In the genomic region with DNA sequence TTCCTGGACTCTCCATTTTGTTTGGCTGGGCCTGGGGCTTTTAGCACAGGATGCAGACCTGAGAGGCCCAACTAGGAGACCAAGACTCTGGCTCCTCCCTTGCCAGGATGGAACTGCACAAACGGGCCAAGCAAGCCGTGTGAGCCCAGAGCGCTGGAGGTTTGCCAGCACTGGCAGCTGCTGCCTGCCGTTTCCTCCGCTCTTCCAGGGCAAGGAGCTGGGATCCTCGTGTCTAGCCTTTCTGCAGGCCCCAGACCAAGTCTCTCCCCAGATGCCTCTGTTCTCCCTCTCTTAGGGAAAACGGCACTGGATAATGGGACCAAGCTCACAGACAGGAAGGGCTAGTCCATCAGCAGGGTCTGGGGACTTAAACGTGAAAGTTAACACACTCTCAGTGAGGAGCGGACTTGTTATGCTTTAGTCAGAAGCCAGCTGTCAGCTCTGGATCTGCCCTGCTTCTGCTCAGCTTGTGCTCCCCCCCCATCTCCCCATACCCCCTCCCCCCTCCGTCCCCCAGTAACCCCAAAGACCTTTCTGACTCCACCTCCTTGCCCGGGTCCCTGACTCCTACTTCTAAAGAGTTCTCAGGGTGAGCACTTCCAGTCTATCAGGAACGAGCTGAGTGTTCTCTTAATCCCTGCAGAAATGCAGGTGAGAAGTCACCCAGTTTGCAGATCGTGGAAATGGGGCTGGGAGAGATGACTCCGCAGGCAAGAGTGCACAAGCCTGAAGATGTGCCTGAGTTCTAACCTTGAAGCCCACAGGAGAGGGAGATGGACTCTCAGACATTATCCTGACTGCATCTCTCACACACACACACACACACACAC, we compare ENCODE assay signal across 8 mouse cellular contexts. TPM values are rescaled to one million over a fixed set of nuclear protein-coding genes. Genes with fewer than 3 reads are reported as not detected.
DNase-seq lines count a peak whose midpoint lies in the region; ATAC-seq and TF ChIP-seq lines count a peak whose summit lies in the region.

No protein-coding gene starts in this region.

- peak; percentile 62 for DNase-seq in 3T3-L1 (ENCODE audit: low read depth, low spot score)
- DNase-seq in adrenal gland, postnatal 25 days: peak; percentile 83
- DNase-seq in forebrain, embryonic 11.5 days (ENCODE audit: low spot score): no peak
- DNase-seq in liver, adult 2 months (ENCODE audit: extremely low read depth, low read depth, low spot score): peak; percentile 54
- DNase-seq in urinary bladder, postnatal 14 days (ENCODE audit: low spot score): peak; percentile 91

- WGBS in forebrain, embryonic 11.5 days: 27% methylated on average over 14 of the region's 14 CpGs
- WGBS in heart, embryonic 14.5 days: 10% methylated on average over 14 of the region's 14 CpGs
- 16% methylated on average over 14 of the region's 14 CpGs for WGBS in kidney, embryonic 16.5 days
- 28% methylated on average over 14 of the region's 14 CpGs for WGBS in liver, adult 2 months
- 22% methylated on average over 14 of the region's 14 CpGs for WGBS in neural tube, embryonic 15.5 days

- no peak for TF ChIP-seq POLR2A in liver, adult 2 months (IDR thresholded peaks at IDR 0.05; ENCODE audit: extremely low read depth, insufficient read depth, low read length)

- no peaks in the 10 kb centered on the region for H3K27me3 ChIP-seq in forebrain, embryonic 11.5 days (ENCODE audit: control insufficient read depth, insufficient read depth, low read length)
- no peaks in the 10 kb centered on the region for H3K27me3 ChIP-seq in heart, embryonic 14.5 days (ENCODE audit: control insufficient read depth, insufficient read depth, low read length)
- H3K27me3 ChIP-seq in kidney, embryonic 16.5 days (ENCODE audit: insufficient read depth, low read length): no peaks in the 10 kb centered on the region
- H3K27me3 ChIP-seq in liver, adult 2 months (ENCODE audit: control insufficient read depth, insufficient read depth, low read length): no peaks in the 10 kb centered on the region
- no peaks in the 10 kb centered on the region for H3K27me3 ChIP-seq in neural tube, embryonic 15.5 days (replicated peaks)

- peak overlapping the region; percentile 14 for H3K9ac ChIP-seq in forebrain, embryonic 11.5 days (ENCODE audit: low read length)
- H3K9ac ChIP-seq in heart, embryonic 14.5 days (ENCODE audit: low read length): peak overlapping the region; percentile 56
- peak overlapping the region; percentile 30 for H3K9ac ChIP-seq in kidney, embryonic 16.5 days (replicated peaks; ENCODE audit: low read length)
- H3K9ac ChIP-seq in liver, adult 2 months (ENCODE audit: low read depth, low read length): 0 out of 2 replicates have a peak overlapping the region, but pooled peaks have one; percentile 0
- H3K9ac ChIP-seq in neural tube, embryonic 15.5 days (replicated peaks): no peak overlapping the region

- TF ChIP-seq CTCF in liver, adult 2 months (IDR thresholded peaks at IDR 0.05; ENCODE audit: low read depth, low read length): 0 out of 2 replicates have a peak, but pooled peaks have one; percentile 2

- H3K36me3 ChIP-seq in forebrain, embryonic 11.5 days (ENCODE audit: control insufficient read depth, insufficient read depth, low read length): no peaks in the 10 kb centered on the region
- H3K36me3 ChIP-seq in heart, embryonic 14.5 days (ENCODE audit: control insufficient read depth, insufficient read depth, low read length): no peaks in the 10 kb centered on the region
- no peaks in the 10 kb centered on the region for H3K36me3 ChIP-seq in kidney, embryonic 16.5 days (ENCODE audit: insufficient read depth, low read length)
- H3K36me3 ChIP-seq in liver, adult 2 months (ENCODE audit: control insufficient read depth, insufficient read depth, low read length): no peaks in the 10 kb centered on the region
- H3K36me3 ChIP-seq in neural tube, embryonic 15.5 days: no peaks in the 10 kb centered on the region

- no peaks in the 10 kb centered on the region for H3K79me2 ChIP-seq in liver, adult 2 months (ENCODE audit: control insufficient read depth, insufficient read depth, low read length)

- H3K4me1 ChIP-seq in forebrain, embryonic 11.5 days (replicated peaks; ENCODE audit: control insufficient read depth, insufficient read depth, low read length): peaks cover 15% of the 10 kb centered on the region
- H3K4me1 ChIP-seq in heart, embryonic 14.5 days (ENCODE audit: control insufficient read depth in 2 of 2, insufficient read depth in 2 of 2, low read length in 2 of 2): peaks cover 25 to 34% of the 10 kb centered on the region in 2 experiments
- H3K4me1 ChIP-seq in kidney, embryonic 16.5 days (ENCODE audit: insufficient read depth, low read length): peaks cover 36% of the 10 kb centered on the region
- peaks cover 5% of the 10 kb centered on the region; the same call in 1 of the 2 replicates for H3K4me1 ChIP-seq in liver, adult 2 months (ENCODE audit: control insufficient read depth, insufficient read depth, low read length)
- peaks cover 29% of the 10 kb centered on the region for H3K4me1 ChIP-seq in neural tube, embryonic 15.5 days

- H3K4me2 ChIP-seq in forebrain, embryonic 11.5 days (ENCODE audit: low read depth, low read length, severe bottlenecking): no peak overlapping the region
- H3K4me2 ChIP-seq in heart, embryonic 14.5 days (ENCODE audit: low read length): peak overlapping the region; percentile 39
- 0 out of 2 replicates have a peak overlapping the region, but pooled peaks have one; percentile 0 for H3K4me2 ChIP-seq in kidney, embryonic 16.5 days (replicated peaks; ENCODE audit: low read depth, low read length)
- H3K4me2 ChIP-seq in neural tube, embryonic 15.5 days: 0 out of 2 replicates have a peak overlapping the region, but pooled peaks have one; percentile 20

- no peak overlapping the region for H3K27ac ChIP-seq in forebrain, embryonic 11.5 days (ENCODE audit: low read depth, low read length)
- peak overlapping the region; percentile 91 to 92 for H3K27ac ChIP-seq in heart, embryonic 14.5 days (replicated peaks in 1 of 2; ENCODE audit: control insufficient read depth in 1 of 2, insufficient read depth in 1 of 2, low read depth in 2 of 2, low read length in 2 of 2)
- H3K27ac ChIP-seq in kidney, embryonic 16.5 days (ENCODE audit: low read length): peak overlapping the region; percentile 96
- peak overlapping the region; percentile 65 for H3K27ac ChIP-seq in liver, adult 2 months (replicated peaks; ENCODE audit: insufficient read depth, low read depth, low read length)
- peak overlapping the region; percentile 67 for H3K27ac ChIP-seq in neural tube, embryonic 15.5 days (replicated peaks)

- no peak overlapping the region for H3K4me3 ChIP-seq in forebrain, embryonic 11.5 days (ENCODE audit: low read depth, low read length)
- H3K4me3 ChIP-seq in heart, embryonic 14.5 days (ENCODE audit: control insufficient read depth in 1 of 2, insufficient read depth in 1 of 2, low read depth in 1 of 2, low read length in 2 of 2): no peak overlapping the region
- H3K4me3 ChIP-seq in kidney, embryonic 16.5 days (ENCODE audit: low read length): no peak overlapping the region
- no peak overlapping the region for H3K4me3 ChIP-seq in liver, adult 2 months (ENCODE audit: insufficient read depth, low read depth, low read length)
- no peak overlapping the region for H3K4me3 ChIP-seq in neural tube, embryonic 15.5 days (replicated peaks)

- no peaks in the 10 kb centered on the region for H3K9me3 ChIP-seq in forebrain, embryonic 11.5 days (ENCODE audit: control insufficient read depth, low read length)
- no peaks in the 10 kb centered on the region for H3K9me3 ChIP-seq in heart, embryonic 14.5 days (ENCODE audit: control insufficient read depth, low read length)
- H3K9me3 ChIP-seq in kidney, embryonic 16.5 days (ENCODE audit: low read length): no peaks in the 10 kb centered on the region
- H3K9me3 ChIP-seq in neural tube, embryonic 15.5 days (replicated peaks): no peaks in the 10 kb centered on the region

- ATAC-seq in forebrain, embryonic 11.5 days (replicated peaks; ENCODE audit: low FRiP score): 0 out of 2 replicates have a peak, but pooled peaks have one; percentile 4
- ATAC-seq in heart, embryonic 14.5 days (ENCODE audit: insufficient number of reproducible peaks, insufficient read depth, low FRiP score, low read depth): peak; percentile 65
- ATAC-seq in kidney, embryonic 16.5 days (ENCODE audit: low FRiP score, low TSS enrichment): peak; percentile 67
- no peak; the same call in 1 of the 2 replicates for ATAC-seq in neural tube, embryonic 15.5 days (ENCODE audit: low FRiP score)

RNA-seq across cellular contexts. Expression of gene Tex2, which starts 45.0 kb away (rescaled TPM):
- total RNA-seq in adrenal gland, postnatal 25 days (2021): 45.0 and 45.5 TPM in 2 replicates
- 8.3 and 8.8 TPM in 2 replicates for polyA plus RNA-seq in forebrain, embryonic 11.5 days (2014; fragmentation: Nextera tagmentation; extraction: Ambion mirVana)
- polyA plus RNA-seq in heart, embryonic 14.5 days (2014; fragmentation: Nextera tagmentation; extraction: Ambion mirVana): 13.5 and 14.4 TPM in 2 replicates
- 9.6 and 10.3 TPM in 2 replicates for polyA plus RNA-seq in kidney, embryonic 16.5 days (2015; fragmentation: Nextera tagmentation; extraction: Ambion mirVana)
- total RNA-seq in liver, adult 2 months (2014; rRNA removed): 60.4 and 63.4 TPM in 2 replicates
- 45.3 and 49.7 TPM in 2 replicates for polyA plus RNA-seq in liver, adult 2 months (2012; rRNA removed)
- polyA plus RNA-seq in neural tube, embryonic 15.5 days (2015; fragmentation: Nextera tagmentation; extraction: Ambion mirVana): 31.6 and 35.1 TPM in 2 replicates
